Comparison of ENCODE assay signal across 1 mouse cellular context in the genomic region with DNA sequence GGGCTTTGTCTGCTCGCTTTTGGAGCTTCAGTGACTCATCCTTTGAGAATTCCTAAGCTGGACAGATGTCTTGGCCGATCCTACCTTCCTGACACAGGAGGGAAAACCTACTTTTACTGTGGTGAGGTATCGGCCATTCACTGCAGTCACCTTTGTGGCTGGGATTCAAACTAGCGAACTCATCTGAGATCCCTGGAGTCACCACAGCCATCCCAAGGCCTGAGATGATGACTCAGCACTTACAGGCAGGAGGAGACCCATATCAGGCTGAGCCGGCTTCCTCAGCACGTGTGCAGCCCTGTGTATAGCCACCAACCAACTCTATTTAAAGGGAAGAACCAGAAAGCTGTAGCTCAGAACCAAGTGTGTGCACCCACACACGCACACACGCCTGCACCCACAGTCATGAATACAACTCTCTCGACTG.
TF ChIP-seq lines count a peak whose summit lies in the region.

No protein-coding gene starts in this region.

TF ChIP-seq in MEL, 35 proteins besides CTCF, POLR2A, EP300 and RAD21 (continued from another document):
- TF ChIP-seq NRF1 (IDR thresholded peaks at IDR 0.05; ENCODE audit: insufficient read depth, low read depth, low read length, poor library complexity, severe bottlenecking) (no peak), MEF2A (IDR thresholded peaks at IDR 0.05; ENCODE audit: extremely low read depth, insufficient replicate concordance, low read depth, low read length, poor library complexity, severe bottlenecking) (no peak), TAL1 (IDR thresholded peaks at IDR 0.05; ENCODE audit: low read length) (peak; percentile 54), GATA1 (IDR thresholded peaks at IDR 0.05; ENCODE audit: low read depth, low read length) (peak; percentile 21; the same call in 1 of the 2 replicates), USF2 (IDR thresholded peaks at IDR 0.05; ENCODE audit: borderline replicate concordance in 1 of 2, insufficient read depth in 1 of 2, low read depth in 1 of 2, low read length in 2 of 2) (no peak), MXI1 (IDR thresholded peaks at IDR 0.05; ENCODE audit: low read depth, low read length) (peak; percentile 98), KAT2A (conservative IDR thresholded peaks at IDR 0.05; ENCODE audit: low read depth, low read length) (no peak), SIN3A (IDR thresholded peaks at IDR 0.05; ENCODE audit: low read length) (peak; percentile 84), ELF1 (IDR thresholded peaks at IDR 0.05; ENCODE audit: low read depth, low read length) (no peak), UBTF (IDR thresholded peaks at IDR 0.05; ENCODE audit: borderline replicate concordance, insufficient read depth, low read depth, low read length) (no peak), JUND (IDR thresholded peaks at IDR 0.05; ENCODE audit: low read depth, low read length) (no peak), MAZ (IDR thresholded peaks at IDR 0.05; ENCODE audit: low read depth, low read length) (no peak), MAFK (IDR thresholded peaks at IDR 0.05; ENCODE audit: borderline replicate concordance, low read depth, low read length) (peak; percentile 99), TBP (IDR thresholded peaks at IDR 0.05; ENCODE audit: low read depth, low read length) (peak; percentile 72), HCFC1 (IDR thresholded peaks at IDR 0.05; ENCODE audit: low read depth, low read length) (no peak), BHLHE40 (IDR thresholded peaks at IDR 0.05; ENCODE audit: borderline replicate concordance, low read depth, low read length) (peak; percentile 97), ZNF384 (IDR thresholded peaks at IDR 0.05; ENCODE audit: low read depth, low read length) (no peak), NELFE (IDR thresholded peaks at IDR 0.05; ENCODE audit: low read depth, low read length) (no peak), MYB (IDR thresholded peaks at IDR 0.05; ENCODE audit: low read depth, low read length) (no peak), POLR2AphosphoS2 (IDR thresholded peaks at IDR 0.05; ENCODE audit: low read length) (no peak), TCF12 (IDR thresholded peaks at IDR 0.05; ENCODE audit: low read depth, low read length) (peak; percentile 62; the same call in 1 of the 2 replicates), ZC3H11A (IDR thresholded peaks at IDR 0.05; ENCODE audit: low read depth, low read length) (no peak)
TF ChIP-seq in MEL: peak in this region for 13.
